23 mouse cellular contexts compared by ENCODE assay signal in genomic region chr2:43945679-43946078, GRCm38 (mm10).
A peak's percentile ranks its signal among the peaks of the same experiment; 100 is the strongest.
DNase-seq lines count a peak whose midpoint lies in the region; ATAC-seq and TF ChIP-seq lines count a peak whose summit lies in the region.
"Had no signal": no experiment of that assay in that cellular context is flagged by ENCODE, and none has a peak within 500 bp of the region (broad histone marks: within the 10 kb centered on the region; RNA-seq: fewer than 3 reads in every experiment).

No protein-coding gene starts in this region.

- no peaks in the 10 kb centered on the region for H3K9me3 ChIP-seq in liver, postnatal 0 days (ENCODE audit: low read length)
- H3K9me3 ChIP-seq in liver, embryonic 11.5 days (ENCODE audit: control insufficient read depth, low read length), result no peaks in the 10 kb centered on the region
- no peaks in the 10 kb centered on the region for H3K9me3 ChIP-seq in MEL (replicated peaks; ENCODE audit: insufficient read depth, low read length)
- no peaks in the 10 kb centered on the region for H3K9me3 ChIP-seq in lung, postnatal 0 days (ENCODE audit: low read length)
- H3K9me3 ChIP-seq: embryonic facial prominence, embryonic 13.5 days; embryonic facial prominence, embryonic 15.5 days; forebrain, embryonic 10.5 days; forebrain, embryonic 12.5 days had no signal

- H3K4me3 ChIP-seq in liver, postnatal 0 days (ENCODE audit: low read depth, low read length), result no peak overlapping the region
- no peak overlapping the region for H3K4me3 ChIP-seq in liver, embryonic 11.5 days (ENCODE audit: low read depth, low read length)
- H3K4me3 ChIP-seq in MEL (ENCODE audit: control insufficient read depth in 1 of 2, insufficient read depth in 1 of 2, low read depth in 2 of 2, low read length in 2 of 2), result no peak overlapping the region
- H3K4me3 ChIP-seq in lung, postnatal 0 days (ENCODE audit: low read depth, low read length), result no peak overlapping the region
- H3K4me3 ChIP-seq: embryonic facial prominence, embryonic 13.5 days; embryonic facial prominence, embryonic 15.5 days; erythroblast, embryonic 14.5 days; forebrain, embryonic 10.5 days; forebrain, embryonic 12.5 days had no signal

- no peak overlapping the region for H3K27ac ChIP-seq in liver, postnatal 0 days (ENCODE audit: low read depth)
- H3K27ac ChIP-seq in liver, embryonic 11.5 days (ENCODE audit: low read depth, low read length), result no peak overlapping the region
- peak overlapping the region; percentile 80; the same call in 1 of the 2 replicates for H3K27ac ChIP-seq in MEL (ENCODE audit: control insufficient read depth, low read depth, low read length)
- H3K27ac ChIP-seq in lung, postnatal 0 days (ENCODE audit: low read length), result no peak overlapping the region
- H3K27ac ChIP-seq: embryonic facial prominence, embryonic 13.5 days; embryonic facial prominence, embryonic 15.5 days; forebrain, embryonic 10.5 days; forebrain, embryonic 12.5 days had no signal

- no peaks in the 10 kb centered on the region for H3K36me3 ChIP-seq in liver, postnatal 0 days (replicated peaks; ENCODE audit: insufficient read depth, low read length)
- no peaks in the 10 kb centered on the region for H3K36me3 ChIP-seq in liver, embryonic 11.5 days (ENCODE audit: control insufficient read depth, insufficient read depth, low read length)
- peaks cover 0 to 30% of the 10 kb centered on the region in 2 experiments; a peak in 2 of 4 replicates for H3K36me3 ChIP-seq in MEL (ENCODE audit: control insufficient read depth in 1 of 2, insufficient read depth in 2 of 2, low read length in 2 of 2)
- H3K36me3 ChIP-seq in lung, postnatal 0 days (ENCODE audit: insufficient read depth, low read length), result no peaks in the 10 kb centered on the region
- H3K36me3 ChIP-seq: embryonic facial prominence, embryonic 13.5 days; embryonic facial prominence, embryonic 15.5 days; forebrain, embryonic 10.5 days; forebrain, embryonic 12.5 days had no signal

- no peaks in the 10 kb centered on the region for H3K27me3 ChIP-seq in liver, postnatal 0 days (ENCODE audit: insufficient read depth, low read length)
- no peaks in the 10 kb centered on the region for H3K27me3 ChIP-seq in liver, embryonic 11.5 days (replicated peaks; ENCODE audit: control insufficient read depth, insufficient read depth, low read length)
- H3K27me3 ChIP-seq in MEL (ENCODE audit: control insufficient read depth in 1 of 2, insufficient read depth in 2 of 2, low read length in 2 of 2), result no peaks in the 10 kb centered on the region
- H3K27me3 ChIP-seq in lung, postnatal 0 days (replicated peaks; ENCODE audit: insufficient read depth, low read length), result no peaks in the 10 kb centered on the region
- H3K27me3 ChIP-seq: embryonic facial prominence, embryonic 13.5 days; embryonic facial prominence, embryonic 15.5 days; forebrain, embryonic 12.5 days had no signal

- peak; percentile 74 for TF ChIP-seq EP300 in liver, postnatal 0 days (IDR thresholded peaks at IDR 0.05; ENCODE audit: low read depth)
- TF ChIP-seq EP300 in MEL (IDR thresholded peaks at IDR 0.05; ENCODE audit: low read depth in 1 of 2, low read length in 2 of 2), result peak; percentile 100
- no peak for TF ChIP-seq EP300 in lung, postnatal 0 days (IDR thresholded peaks at IDR 0.05)

- TF ChIP-seq RAD21 in MEL (IDR thresholded peaks at IDR 0.05; ENCODE audit: low read depth, low read length), result no peak

- no peaks in the 10 kb centered on the region for H3K4me1 ChIP-seq in liver, postnatal 0 days (ENCODE audit: insufficient read depth)
- H3K4me1 ChIP-seq in liver, embryonic 11.5 days (replicated peaks; ENCODE audit: control insufficient read depth, insufficient read depth, low read length), result no peaks in the 10 kb centered on the region
- peaks cover 8 to 20% of the 10 kb centered on the region in 2 experiments for H3K4me1 ChIP-seq in MEL (ENCODE audit: control insufficient read depth in 1 of 2, insufficient read depth in 2 of 2, low read length in 2 of 2)
- H3K4me1 ChIP-seq in lung, postnatal 0 days (ENCODE audit: insufficient read depth, low read depth, low read length), result no peaks in the 10 kb centered on the region
- H3K4me1 ChIP-seq: embryonic facial prominence, embryonic 13.5 days; embryonic facial prominence, embryonic 15.5 days; forebrain, embryonic 10.5 days; forebrain, embryonic 12.5 days had no signal

- no peak overlapping the region for H3K9ac ChIP-seq in liver, postnatal 0 days (replicated peaks)
- no peak overlapping the region for H3K9ac ChIP-seq in liver, embryonic 11.5 days (ENCODE audit: low read depth, low read length)
- H3K9ac ChIP-seq in MEL (ENCODE audit: control insufficient read depth, low read depth, low read length, poor library complexity, severe bottlenecking), result no peak overlapping the region
- no peak overlapping the region for H3K9ac ChIP-seq in lung, postnatal 0 days (replicated peaks; ENCODE audit: low read depth)
- H3K9ac ChIP-seq: embryonic facial prominence, embryonic 13.5 days; embryonic facial prominence, embryonic 15.5 days; forebrain, embryonic 12.5 days had no signal

- WGBS in liver, postnatal 0 days (ENCODE audit: insufficient replicate concordance), result 44% methylated on average over 2 of the region's 2 CpGs
- 58% methylated on average over 2 of the region's 2 CpGs for WGBS in liver, embryonic 11.5 days
- 82% methylated on average over 2 of the region's 2 CpGs for WGBS in lung, postnatal 0 days

- ATAC-seq in liver, postnatal 0 days, result no peak
- no peak for ATAC-seq in liver, embryonic 11.5 days (replicated peaks; ENCODE audit: low FRiP score)
- ATAC-seq in megakaryocyte-erythroid progenitor cell, adult 5-6 weeks (replicated peaks; ENCODE audit: low FRiP score, low TSS enrichment, poor library complexity, severe bottlenecking), result peak; percentile 62
- ATAC-seq in lung, postnatal 0 days, result no peak
- ATAC-seq: forebrain, embryonic 14.5 days; forebrain, embryonic 16.5 days had no signal

- no peak overlapping the region for H3K4me2 ChIP-seq in liver, postnatal 0 days (ENCODE audit: low read depth, low read length)
- H3K4me2 ChIP-seq in liver, embryonic 11.5 days, result no peak overlapping the region
- no peak overlapping the region for H3K4me2 ChIP-seq in lung, postnatal 0 days (replicated peaks; ENCODE audit: low read depth, low read length)
- H3K4me2 ChIP-seq: embryonic facial prominence, embryonic 13.5 days; embryonic facial prominence, embryonic 15.5 days; forebrain, embryonic 12.5 days had no signal

- DNase-seq in liver, postnatal 0 days, result no peak
- no peak for DNase-seq in liver, embryonic 11.5 days (ENCODE audit: low spot score)
- DNase-seq in MEL (ENCODE audit: low read depth, low spot score), result peak; percentile 69
- no peak for DNase-seq in lung, postnatal 0 days (ENCODE audit: low spot score)
- DNase-seq in urinary bladder, postnatal 4 days (ENCODE audit: low spot score in 2 of 2), result no peak
- DNase-seq: adrenal gland, adult 2 months; adrenal gland, postnatal 10 days; adrenal gland, postnatal 25 days; cerebellum, adult 11 months; cerebellum, adult 18-20 months; cerebellum, adult 8-10 months; cerebellum, adult 9-11 months; cerebellum, postnatal 14 days; cerebellum, postnatal 36 days; embryo, embryonic 11 days had no signal

- TF ChIP-seq POLR2A in MEL (IDR thresholded peaks at IDR 0.05; ENCODE audit: control insufficient read depth in 1 of 2, insufficient read depth in 1 of 2, low read depth in 1 of 2, low read length in 2 of 2, poor library complexity in 1 of 2), result no peak

- no peak for TF ChIP-seq CTCF in liver, postnatal 0 days (IDR thresholded peaks at IDR 0.05; ENCODE audit: low read depth)
- no peak for TF ChIP-seq CTCF in MEL (IDR thresholded peaks at IDR 0.05 in 2 of 3, conservative IDR thresholded peaks at IDR 0.05 in 1 of 3; ENCODE audit: control insufficient read depth in 1 of 3, insufficient read depth in 1 of 3, low read depth in 2 of 3, low read length in 3 of 3, poor library complexity in 1 of 3, severe bottlenecking in 1 of 3)
- no peak for TF ChIP-seq CTCF in lung, postnatal 0 days (IDR thresholded peaks at IDR 0.05)

- H3K79me2 ChIP-seq in MEL (ENCODE audit: control insufficient read depth, insufficient read depth, low read length, poor library complexity), result no peaks in the 10 kb centered on the region

TF ChIP-seq in MEL, 35 proteins besides CTCF, POLR2A, EP300 and RAD21 (continues in another document):
- TF ChIP-seq USF1 (IDR thresholded peaks at IDR 0.05; ENCODE audit: low read depth, low read length) (no peak), TAL1 (IDR thresholded peaks at IDR 0.05; ENCODE audit: low read length) (no peak), GABPA (IDR thresholded peaks at IDR 0.05; ENCODE audit: low read depth, low read length) (0 out of 2 replicates have a peak, but pooled peaks have one; percentile 19), KAT2A (conservative IDR thresholded peaks at IDR 0.05; ENCODE audit: low read depth, low read length) (no peak; the same call in 1 of the 2 replicates), ZNF384 (IDR thresholded peaks at IDR 0.05; ENCODE audit: low read depth, low read length) (peak; percentile 97), E2F4 (IDR thresholded peaks at IDR 0.05; ENCODE audit: borderline replicate concordance, low read depth, low read length) (no peak), NELFE (IDR thresholded peaks at IDR 0.05; ENCODE audit: low read depth, low read length) (peak; percentile 15; the same call in 1 of the 2 replicates), ETS1 (IDR thresholded peaks at IDR 0.05; ENCODE audit: low read depth, low read length) (peak; percentile 91), ZKSCAN1 (IDR thresholded peaks at IDR 0.05; ENCODE audit: low read depth, low read length) (no peak; the same call in 1 of the 2 replicates), MYC (IDR thresholded peaks at IDR 0.05; ENCODE audit: low read depth, low read length) (peak; percentile 81; the same call in 1 of the 2 replicates), RCOR1 (IDR thresholded peaks at IDR 0.05; ENCODE audit: low read depth, low read length) (peak; percentile 98), MXI1 (IDR thresholded peaks at IDR 0.05; ENCODE audit: low read depth, low read length) (0 out of 2 replicates have a peak, but pooled peaks have one; percentile 27), ZMIZ1 (IDR thresholded peaks at IDR 0.05; ENCODE audit: low read depth, low read length) (no peak), HCFC1 (IDR thresholded peaks at IDR 0.05; ENCODE audit: low read depth, low read length) (0 out of 2 replicates have a peak, but pooled peaks have one; percentile 55), MAFK (IDR thresholded peaks at IDR 0.05; ENCODE audit: borderline replicate concordance, low read depth, low read length) (peak; percentile 80), ELF1 (IDR thresholded peaks at IDR 0.05; ENCODE audit: low read depth, low read length) (no peak), SMC3 (IDR thresholded peaks at IDR 0.05; ENCODE audit: low read depth, low read length) (no peak; the same call in 1 of the 2 replicates), NRF1 (IDR thresholded peaks at IDR 0.05; ENCODE audit: insufficient read depth, low read depth, low read length, poor library complexity, severe bottlenecking) (no peak), POLR2AphosphoS2 (IDR thresholded peaks at IDR 0.05; ENCODE audit: low read length) (peak; percentile 47; the same call in 1 of the 2 replicates), CHD2 (IDR thresholded peaks at IDR 0.05; ENCODE audit: low read length) (peak; percentile 63)
